Mouse (Mus musculus) hematopoietic stem cell, adult 5-6 weeks (primary cell): ENCODE results near the gene Nphp4. TPM values are rescaled to one million over a fixed set of nuclear protein-coding genes. Genes with fewer than 3 reads are reported as not detected.
"Not testable (repeated sequence)": the region's sequence is repeated elsewhere in the genome, so short reads cannot be mapped to it uniquely, and the experiment has no call there.

Source experiments
- ATAC-seq, 2 experiments: fragments of 125-278 bp in 1 of 2; replicated peaks in 1 of 2; 2 replicates each; pipeline ENCODE4 v1.8.0; 2016 to 2017; ENCODE audit warnings: inconsistent platforms in 2 of 2, mild to moderate bottlenecking in 2 of 2, moderate number of reproducible peaks in 2 of 2, low read depth in 1 of 2, moderate TSS enrichment in 1 of 2; ENCODE audit not compliant: low FRiP score in 2 of 2, poor library complexity in 2 of 2, severe bottlenecking in 2 of 2, insufficient read depth in 1 of 2, low TSS enrichment in 1 of 2
- total RNA-seq: library from RNA; stranded (forward); fragments of 172-1452, 232-1000 nt; gene quantifications from 2 replicates; pipeline ENCODE4 v1.2.3, GENCODE M21; 2017

Gene Nphp4
- total RNA-seq, 1 experiment from 2014 or later: 0.35 TPM

GRCm38 (mm10) chr4:152542447-152542846 is 65.9 kb downstream of the Nphp4 start:
- ATAC-seq: no peak

DNA sequence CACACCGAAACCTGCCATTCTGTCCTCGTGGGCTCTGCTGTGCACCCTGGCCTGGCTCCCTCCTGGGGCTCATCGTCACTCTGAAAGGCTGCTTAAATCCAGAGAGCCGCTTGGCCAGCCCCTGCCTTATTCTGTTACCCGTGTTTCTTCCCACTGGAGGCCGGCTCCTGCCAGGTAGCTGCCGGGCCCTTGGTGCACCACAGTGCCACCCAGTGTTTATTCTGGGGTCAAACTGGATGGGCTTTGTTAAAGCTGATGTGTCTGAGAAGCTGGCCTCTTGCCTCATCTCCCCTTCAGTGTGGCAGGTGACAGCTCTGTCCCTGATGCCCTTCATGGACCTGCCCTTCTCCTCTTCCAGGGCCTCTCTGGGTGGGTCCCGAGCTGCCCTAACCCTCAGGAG is 70.0 kb downstream of the Nphp4 start:
- ATAC-seq: no peak

DNA sequence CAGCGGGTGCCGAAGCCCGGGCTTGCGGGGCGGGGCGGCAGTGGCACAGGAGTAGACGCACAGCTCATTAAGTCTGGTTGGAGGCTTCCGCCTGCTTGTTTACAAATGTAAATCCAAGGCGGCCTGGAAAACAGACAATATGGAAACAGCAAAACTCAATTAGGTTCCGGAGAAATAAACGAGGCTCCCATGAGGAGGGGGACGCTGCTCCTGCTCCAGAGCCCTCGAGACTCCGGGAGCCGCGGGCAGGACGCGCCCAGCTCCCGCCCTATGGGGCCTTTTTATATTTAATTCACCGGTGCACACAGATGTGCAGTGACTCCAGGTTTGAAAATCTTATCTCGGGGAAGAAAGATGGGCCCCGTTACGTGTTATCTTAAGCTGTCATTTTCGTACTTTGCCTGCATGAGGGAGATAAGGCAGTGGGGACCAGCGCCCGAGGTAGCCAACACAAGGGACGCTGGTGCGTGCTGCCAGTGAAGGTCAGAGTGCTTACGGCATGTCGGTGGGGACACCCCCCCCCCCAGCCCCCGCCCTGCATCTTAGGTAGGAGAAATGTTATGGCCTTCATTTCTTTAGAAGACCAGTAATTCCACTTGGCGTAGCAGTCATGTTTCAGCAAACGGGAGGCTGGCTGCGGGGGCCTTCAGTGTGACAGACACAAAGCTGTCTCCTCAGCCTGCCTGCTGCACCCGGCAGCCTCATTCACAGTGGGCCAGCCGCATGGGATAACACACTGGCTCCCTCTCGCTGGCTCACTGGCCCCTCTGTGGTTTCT is 71.6 kb downstream of the Nphp4 start:
- no peak for ATAC-seq

- no peak for ATAC-seq
Observed at GRCm38 (mm10) chr4:152549507-152550202, 73.1 kb downstream of the Nphp4 start.

GRCm38 (mm10) chr4:152550203-152550549 is 73.7 kb downstream of the Nphp4 start:
- no peak for ATAC-seq

- no peak for ATAC-seq
Observed at GRCm38 (mm10) chr4:152553582-152554285, 77.2 kb downstream of the Nphp4 start.

DNA sequence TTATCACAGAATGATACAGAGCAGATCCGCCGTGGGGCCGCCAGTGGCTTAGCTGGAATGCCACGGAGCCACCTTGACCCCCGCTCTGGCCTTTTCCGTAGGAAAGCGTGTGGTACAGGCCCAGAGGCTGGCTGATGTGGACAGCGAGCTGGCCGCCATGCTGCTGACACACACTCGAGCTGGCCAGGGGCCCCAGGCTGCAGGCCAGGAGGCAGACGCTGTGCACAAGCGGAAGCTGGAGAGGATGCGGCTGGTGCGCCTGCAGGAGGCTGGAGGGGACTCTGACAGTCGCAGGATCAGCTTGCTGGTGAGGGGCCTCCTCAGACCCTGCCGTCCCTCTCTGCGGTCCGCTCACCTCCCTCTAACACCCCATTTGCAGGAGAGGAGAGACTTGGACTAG is 77.9 kb downstream of the Nphp4 start:
- no peak for ATAC-seq

- not testable (repeated sequence) for ATAC-seq
Observed at GRCm38 (mm10) chr4:152555806-152556205, 79.3 kb downstream of the Nphp4 start.

- ATAC-seq: no peak
Observed at GRCm38 (mm10) chr4:152558246-152558645, 81.7 kb downstream of the Nphp4 start.

GRCm38 (mm10) chr4:152568006-152568405 is 91.5 kb downstream of the Nphp4 start:
- ATAC-seq: no peak

DNA sequence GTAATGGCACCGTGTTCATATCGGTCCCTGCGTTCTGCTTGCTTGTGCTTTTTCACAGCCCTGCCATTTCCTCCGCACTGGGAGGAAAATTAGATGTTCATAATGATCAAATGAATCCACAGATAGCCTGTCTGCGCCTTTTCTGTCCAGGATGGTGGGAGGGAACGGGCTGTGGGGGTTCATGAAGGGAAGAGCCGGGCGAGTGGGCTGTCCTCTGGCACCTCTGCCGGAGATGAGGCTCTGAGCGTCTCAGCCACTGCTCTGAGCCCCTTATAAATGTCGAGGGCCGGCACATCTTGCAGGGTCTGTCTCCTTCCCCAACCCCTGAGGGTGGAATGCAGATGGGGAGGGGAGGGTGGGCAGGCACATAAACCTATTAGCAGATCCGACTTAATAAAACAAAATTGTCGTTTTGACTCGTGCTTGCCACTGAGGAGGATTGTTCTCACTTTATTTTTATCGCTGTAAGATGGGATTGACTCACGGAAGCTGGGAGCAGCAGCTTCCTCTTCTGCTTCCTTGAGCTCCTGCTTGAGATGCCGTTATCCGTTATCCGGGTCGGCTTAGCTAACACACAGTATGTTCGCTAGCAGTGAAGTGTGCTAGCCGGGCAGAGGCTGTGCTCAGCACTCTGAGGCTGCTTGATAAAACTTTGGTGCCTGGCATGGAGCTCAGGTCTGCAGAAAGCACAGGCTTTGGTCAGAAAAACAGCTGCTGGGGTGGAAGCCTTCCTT is 92.3 kb downstream of the Nphp4 start:
- ATAC-seq: no peak

GRCm38 (mm10) chr4:152574266-152574665 is 97.8 kb downstream of the Nphp4 start:
- ATAC-seq: no peak

- ATAC-seq: no peak
Observed at GRCm38 (mm10) chr4:152576826-152577225, 100.3 kb downstream of the Nphp4 start.

DNA sequence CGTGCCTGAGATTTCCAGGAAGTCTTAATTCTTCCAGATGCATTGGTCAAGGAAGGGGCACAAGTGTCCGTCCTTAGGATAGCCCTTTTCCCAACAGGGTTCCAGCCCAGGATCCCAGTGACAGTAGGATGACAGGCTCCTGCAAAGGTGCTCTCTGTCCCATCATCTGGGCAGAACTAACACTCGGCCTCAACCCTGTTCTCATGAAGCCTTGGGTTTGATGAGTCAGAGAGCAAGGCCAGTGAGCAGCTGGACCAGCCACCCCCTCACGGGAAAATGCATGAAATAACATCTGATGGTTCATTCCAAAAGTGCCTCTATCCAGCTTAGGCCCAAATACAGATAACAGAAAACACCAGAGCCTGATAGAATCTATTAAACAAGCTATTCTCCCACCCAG is 103.5 kb downstream of the Nphp4 start:
- ATAC-seq: no peak

DNA sequence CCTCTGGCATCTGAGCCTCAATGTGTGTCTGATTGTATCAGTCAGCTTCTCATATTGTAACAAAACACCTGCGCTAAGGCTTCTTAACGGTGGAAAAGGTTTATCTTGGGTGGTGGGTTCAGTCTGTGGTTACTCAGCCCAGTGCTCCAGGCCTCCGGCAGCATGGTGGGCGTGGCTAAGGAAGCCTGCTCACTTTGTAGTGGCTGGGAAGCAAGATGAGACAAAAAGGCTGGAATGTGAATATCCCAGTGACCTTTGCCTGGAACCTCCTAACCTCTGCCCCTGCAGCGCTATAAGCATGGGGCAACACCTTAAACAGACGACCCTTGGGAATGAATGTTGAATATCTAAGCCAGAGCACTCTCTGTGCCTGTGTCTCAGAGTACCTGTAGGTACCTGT is 105.7 kb downstream of the Nphp4 start:
- ATAC-seq: no peak

DNA sequence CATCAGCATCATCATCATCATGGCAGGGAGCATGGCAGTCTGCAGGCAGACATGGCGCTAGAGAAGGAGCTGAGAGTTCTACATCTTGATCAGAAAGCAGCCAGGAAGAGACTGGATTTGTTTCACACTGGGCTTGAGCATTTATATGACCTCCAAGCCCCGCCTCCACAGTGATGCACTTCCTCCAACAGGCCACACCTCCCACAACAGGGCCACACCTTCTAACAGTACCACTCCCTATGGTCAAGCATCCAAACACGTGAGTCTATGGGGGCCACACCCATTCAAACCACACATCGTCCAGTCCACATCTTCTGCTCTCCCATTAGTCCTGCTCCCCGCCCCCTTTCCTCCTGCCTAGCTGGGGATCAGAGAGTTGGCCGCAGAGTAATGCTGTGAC is 107.1 kb downstream of the Nphp4 start:
- no peak for ATAC-seq

DNA sequence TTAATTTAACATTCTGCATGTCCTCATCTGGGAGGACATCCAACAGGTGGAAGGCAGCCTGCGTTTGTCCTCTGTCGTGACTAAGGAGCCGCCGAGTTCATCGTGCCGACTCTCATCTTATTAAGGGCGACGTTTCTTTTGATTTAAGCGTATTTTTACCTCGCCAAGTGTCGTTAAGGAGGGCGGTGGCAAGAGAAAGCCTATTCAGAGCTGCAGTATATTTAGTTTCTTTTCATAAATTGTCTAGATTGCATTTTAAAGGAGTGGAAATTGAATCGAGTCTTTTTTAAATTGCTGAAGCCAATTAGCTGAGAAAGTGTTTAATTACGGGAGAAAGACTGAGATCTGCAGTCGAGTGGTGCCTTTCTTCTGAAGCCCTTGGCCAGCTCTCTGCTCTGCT is 109.0 kb downstream of the Nphp4 start:
- ATAC-seq: no peak

DNA sequence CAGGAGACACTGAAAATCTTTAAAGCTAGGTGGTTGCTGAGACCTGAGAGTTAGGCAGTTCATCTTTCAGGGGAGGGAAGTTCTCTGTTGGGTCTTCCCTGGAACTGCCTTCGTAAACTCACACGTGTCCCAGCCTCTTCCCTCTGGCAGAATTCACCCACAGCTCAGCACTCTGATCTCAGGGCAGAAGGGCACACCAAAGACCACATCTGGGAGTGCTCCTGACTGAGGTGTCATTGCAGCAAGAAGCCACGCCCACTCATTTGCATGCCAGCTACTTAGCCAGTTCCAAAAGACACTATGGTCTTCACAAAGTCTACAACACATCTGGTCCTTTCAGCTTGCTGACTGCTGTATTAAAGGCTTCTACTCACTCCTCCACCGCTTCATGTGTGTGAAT is 109.7 kb downstream of the Nphp4 start:
- no peak for ATAC-seq
